Mouse (Mus musculus) kidney, postnatal 36 days (tissue): ENCODE measurements around the gene Olfr492.

ENCODE experiments used
- DNase-seq, 2 experiments: peaks; one replicate each; pipeline ENCODE4 v3.0.0; 2021 to 2022; ENCODE audit warnings: mixed read lengths in 2 of 2

Gene Olfr492

DNA sequence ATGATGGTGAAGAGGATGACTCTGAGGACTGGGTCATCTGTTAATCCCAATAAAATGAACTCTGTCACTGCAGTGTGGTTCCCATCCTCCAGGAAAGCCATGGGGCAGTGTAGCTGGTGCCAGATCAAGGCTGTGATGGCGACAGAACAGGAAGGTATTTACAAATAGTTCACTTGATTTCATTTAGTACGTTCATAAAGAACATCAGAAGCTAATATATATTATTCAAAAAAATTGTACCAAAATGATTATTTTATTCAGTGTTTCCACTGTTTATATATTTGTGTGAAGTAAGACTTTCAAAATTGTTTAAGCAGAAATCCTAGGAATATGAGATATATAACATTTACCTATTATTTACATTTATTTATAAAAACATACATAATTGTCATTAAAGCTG is at the start of gene Olfr492:
Gene Olfr492 (minus strand): TSS at position 101 of the 400 bp plus-strand sequence.
- DNase-seq, result no peak

GRCm38 (mm10) chr7:108365035-108365434 is 41.6 kb upstream of the Olfr492 start, which contains the start of gene Olfr494:
Gene Olfr494 (plus strand): TSS chr7:108365335.
- no peak for DNase-seq

DNA sequence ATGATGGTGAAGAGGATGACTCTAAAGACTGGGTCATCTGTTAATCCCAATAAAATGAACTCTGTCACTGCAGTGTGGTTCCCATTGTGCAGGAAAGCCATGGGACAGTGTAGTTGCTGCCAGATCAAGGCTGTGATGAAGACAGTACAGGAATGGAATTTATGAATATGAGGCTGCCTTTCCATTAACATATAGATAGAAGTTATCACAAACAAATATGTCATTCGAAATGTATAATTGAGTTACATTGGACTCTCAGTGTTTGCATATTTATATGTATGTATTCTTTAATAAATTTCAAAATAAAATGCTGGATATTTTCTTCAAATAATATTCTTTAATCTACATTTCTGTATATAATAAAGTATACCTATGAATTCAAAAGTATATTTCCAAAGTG is 23.4 kb upstream of the Olfr492 start, which contains the start of gene Olfr493:
Gene Olfr493 (minus strand): TSS at position 101 of the 400 bp plus-strand sequence.
- DNase-seq, result no peak

DNA sequence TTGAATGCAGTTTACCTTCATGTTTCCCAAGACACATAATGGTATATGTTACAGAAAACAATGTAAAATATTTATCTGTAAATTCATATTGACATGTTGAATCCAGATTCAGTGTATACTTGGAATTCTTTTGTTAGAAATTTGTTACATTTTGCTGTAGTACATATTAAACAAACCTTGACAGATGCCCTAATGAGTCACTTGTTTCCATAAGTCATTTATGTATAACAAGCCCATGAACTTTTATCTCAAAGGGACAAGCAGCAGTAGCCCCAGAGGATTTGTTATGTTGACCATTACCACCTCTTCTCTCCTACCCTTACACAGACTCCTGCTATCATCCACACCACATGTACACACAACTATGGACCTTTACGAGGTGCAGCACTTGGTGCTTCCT is 10.3 kb downstream of the Olfr492 start, which contains the start of gene Olfr491:
Gene Olfr491 (plus strand): TSS at position 301 of the 400 bp plus-strand sequence.
- no peak for DNase-seq

- DNase-seq, result no peak
These were observed 34.6 kb downstream of the Olfr492 start, which contains the start of gene Olfr490 for GRCm38 (mm10) chr7:108288834-108289233. Gene Olfr490 (minus strand): TSS chr7:108288934.
